In the genomic region with DNA sequence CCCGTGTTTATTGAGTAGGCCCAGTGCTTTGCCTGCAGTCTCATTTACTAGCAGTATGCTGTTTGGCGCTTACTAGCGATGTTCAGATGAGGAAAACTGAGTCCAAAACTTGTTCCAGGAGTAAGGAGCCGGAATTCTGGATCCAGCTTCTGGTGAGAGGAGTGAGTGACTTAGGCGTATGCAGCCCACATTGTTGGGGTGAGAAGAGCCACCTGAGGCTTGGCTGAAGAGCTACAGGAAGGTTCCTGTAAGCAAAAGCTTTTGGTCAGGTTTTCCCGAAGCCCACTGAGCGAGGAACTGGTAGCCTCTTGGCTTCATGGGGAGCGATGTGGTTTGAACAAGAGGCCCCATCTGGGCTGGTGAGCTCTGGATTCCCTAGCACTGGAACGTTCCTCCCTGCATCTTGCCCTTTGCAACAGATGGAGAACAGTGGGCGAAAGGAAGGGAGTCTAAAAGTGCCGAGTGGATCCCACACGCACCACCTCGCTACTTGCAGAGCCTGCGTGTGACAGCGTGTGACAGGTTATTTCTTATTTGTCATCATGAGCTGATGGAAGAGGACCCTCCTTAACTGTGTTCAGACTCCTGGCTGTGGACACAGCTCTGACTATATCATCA, we compare ENCODE assay signal across 14 mouse cellular contexts. TPM values are rescaled to one million over a fixed set of nuclear protein-coding genes. Genes with fewer than 3 reads are reported as not detected.
DNase-seq lines count a peak whose midpoint lies in the region; ATAC-seq lines count a peak whose summit lies in the region.
"Had no signal": no experiment of that assay in that cellular context is flagged by ENCODE, and none has a peak within 500 bp of the region (broad histone marks: within the 10 kb centered on the region; RNA-seq: fewer than 3 reads in every experiment).

No protein-coding gene starts in this region.

- H3K36me3 ChIP-seq in megakaryocyte, embryonic 14.5 days (replicated peaks; ENCODE audit: low read length), result no peaks in the 10 kb centered on the region
- H3K36me3 ChIP-seq: heart, embryonic 10.5 days; liver, embryonic 15.5 days; midbrain, embryonic 15.5 days had no signal

- intact Hi-C loops in heart, postnatal 36 days (cut with DNase I), result no loop called here

- peak overlapping the region; percentile 39 for H3K4me3 ChIP-seq in megakaryocyte, embryonic 14.5 days (replicated peaks)
- H3K4me3 ChIP-seq: erythroblast, embryonic 14.5 days; heart, embryonic 10.5 days; liver, embryonic 15.5 days; midbrain, embryonic 15.5 days had no signal

- peaks cover 52% of the 10 kb centered on the region for H3K4me1 ChIP-seq in megakaryocyte, embryonic 14.5 days

- no peaks in the 10 kb centered on the region for H3K9me3 ChIP-seq in megakaryocyte, embryonic 14.5 days
- H3K9me3 ChIP-seq: heart, embryonic 10.5 days; liver, embryonic 15.5 days; midbrain, embryonic 15.5 days had no signal

- ATAC-seq in megakaryocyte, adult 5-6 weeks (ENCODE audit: poor library complexity, severe bottlenecking), result no peak
- ATAC-seq: midbrain, embryonic 15.5 days had no signal

- DNase-seq in heart, adult 11 months, result peak; percentile 92
- DNase-seq in heart, postnatal 36 days, result no peak
- DNase-seq in frontal cortex, postnatal 14 days (ENCODE audit: low spot score in 2 of 2), result peak; percentile 40 to 44
- DNase-seq in right cerebral cortex, postnatal 25 days, result peak; percentile 69
- no peak for DNase-seq in cerebellum, adult 11 months
- no peak for DNase-seq in kidney, postnatal 4 days
- DNase-seq: adrenal gland, postnatal 14 days; cerebellum, adult 9-10 months had no signal

- H3K27me3 ChIP-seq in megakaryocyte, embryonic 14.5 days (replicated peaks), result peaks cover 83% of the 10 kb centered on the region
- H3K27me3 ChIP-seq: midbrain, embryonic 15.5 days had no signal

RNA-seq across cellular contexts. Expression of gene Sirpa, which starts 4.0 kb away (rescaled TPM):
- total RNA-seq in heart, postnatal 36 days (2021), result 10 to 100 TPM; 27.0 to 32.2 TPM
- polyA plus RNA-seq in megakaryocyte, embryonic 14.5 days (2012; ENCODE audit: insufficient read depth, low replicate concordance), result 9.9 and 60.3 TPM in 2 replicates
- 290 and 306 TPM in 2 replicates for total RNA-seq in megakaryocyte, adult 5-6 weeks (2015)
- 325 and 361 TPM in 2 replicates for total RNA-seq in megakaryocyte, adult 5-6 weeks (2017)

Comparison
In these comparisons a context has a peak if more than half of its experiments do, and no peak if none do; other contexts are left out.
1. DNase-seq: peak in heart, adult 11 months (single experiment), frontal cortex, postnatal 14 days (2 of 2) and right cerebral cortex, postnatal 25 days (single experiment); none in heart, postnatal 36 days (0 of 2), cerebellum, adult 11 months (single experiment) and kidney, postnatal 4 days (0 of 2).
2. RNA of gene Sirpa, which starts 4.0 kb away (total RNA-seq): 290 to 361 TPM in megakaryocyte, adult 5-6 weeks; 27.0 to 32.2 TPM in heart, postnatal 36 days; every median in the first group is over 4 times any median in the second.